Mouse (Mus musculus) embryonic facial prominence, embryonic 11.5 days (tissue): ENCODE results near the gene Slc22a20. TPM values are rescaled to one million over a fixed set of nuclear protein-coding genes. Genes with fewer than 3 reads are reported as not detected.

ENCODE experiments used
- ATAC-seq: fragments of 200-750 bp; cut with Nextera tagmentation; replicated peaks from 2 replicates; pipeline ENCODE4 v1.8.0; 2017; ENCODE audit warnings: low read depth; ENCODE audit not compliant: insufficient number of reproducible peaks, low FRiP score, low TSS enrichment
- DNase-seq: peaks from one replicate; pipeline ENCODE4 v3.0.0-alpha.2; 2015; ENCODE audit warnings: low spot score
- H3K27ac ChIP-seq: fragments of 300-500 bp; sonication (generic); replicated peaks from 2 replicates; pipeline ENCODE4 v1.5.1; 2014; ENCODE audit warnings: mild to moderate bottlenecking, low read depth, low read length, control low read depth
- H3K27me3 ChIP-seq: fragments of 300-500 bp; sonication (generic); 2 replicates; pipeline ENCODE4 v1.6.1; 2014; ENCODE audit warnings: mild to moderate bottlenecking, low read length, moderate library complexity, mixed read lengths; ENCODE audit not compliant: control insufficient read depth, insufficient read depth
- H3K36me3 ChIP-seq: fragments of 300-500 bp; sonication (generic); replicated peaks from 2 replicates; pipeline ENCODE4 v1.6.1; 2014; ENCODE audit warnings: low read depth, mild to moderate bottlenecking, low read length, moderate library complexity, mixed read lengths; ENCODE audit not compliant: control insufficient read depth, insufficient read depth
- H3K4me1 ChIP-seq: fragments of 300-500 bp; sonication (generic); 2 replicates; pipeline ENCODE4 v1.6.1; 2014; ENCODE audit warnings: low read length, mixed read lengths; ENCODE audit not compliant: control insufficient read depth, insufficient read depth
- H3K4me2 ChIP-seq: fragments of 300-500 bp; sonication (generic); 2 replicates; pipeline ENCODE4 v1.6.1; 2014; ENCODE audit warnings: low read depth, mild to moderate bottlenecking, control low read depth, low read length, moderate library complexity
- H3K4me3 ChIP-seq: fragments of 300-500 bp; sonication (generic); 2 replicates; pipeline ENCODE4 v1.5.1; 2014; ENCODE audit warnings: low read depth, low read length, control low read depth
- H3K9ac ChIP-seq: fragments of 300-500 bp; sonication (generic); replicated peaks from 2 replicates; pipeline ENCODE4 v1.6.1; 2014; ENCODE audit warnings: mild to moderate bottlenecking, control low read depth, low read length
- H3K9me3 ChIP-seq: fragments of 300-500 bp; sonication (generic); replicated peaks from 2 replicates; pipeline ENCODE4 v1.6.1; 2016; ENCODE audit warnings: mild to moderate bottlenecking, low read length, inconsistent platforms, mixed read lengths; ENCODE audit not compliant: control insufficient read depth
- WGBS: fragments of 180-500 bp; shearing (Covaris S2); extraction: QIAGEN DNeasy Blood & Tissue Kit; methylation state at CpG from one replicate; pipeline ENCODE4 v1.1.7; 2014; 5-methylcytosine and 5-hydroxymethylcytosine counted together
- polyA plus RNA-seq: library from polyadenylated mRNA; unstranded; fragments of >200 nt; fragmentation: Nextera tagmentation; extraction: Ambion mirVana; gene quantifications from 2 replicates; pipeline ENCODE4 v1.2.1, GENCODE M21; 2014

The Slc22a20 gene
- polyA plus RNA-seq, 1 experiment from 2014 or later: not detected

DNA sequence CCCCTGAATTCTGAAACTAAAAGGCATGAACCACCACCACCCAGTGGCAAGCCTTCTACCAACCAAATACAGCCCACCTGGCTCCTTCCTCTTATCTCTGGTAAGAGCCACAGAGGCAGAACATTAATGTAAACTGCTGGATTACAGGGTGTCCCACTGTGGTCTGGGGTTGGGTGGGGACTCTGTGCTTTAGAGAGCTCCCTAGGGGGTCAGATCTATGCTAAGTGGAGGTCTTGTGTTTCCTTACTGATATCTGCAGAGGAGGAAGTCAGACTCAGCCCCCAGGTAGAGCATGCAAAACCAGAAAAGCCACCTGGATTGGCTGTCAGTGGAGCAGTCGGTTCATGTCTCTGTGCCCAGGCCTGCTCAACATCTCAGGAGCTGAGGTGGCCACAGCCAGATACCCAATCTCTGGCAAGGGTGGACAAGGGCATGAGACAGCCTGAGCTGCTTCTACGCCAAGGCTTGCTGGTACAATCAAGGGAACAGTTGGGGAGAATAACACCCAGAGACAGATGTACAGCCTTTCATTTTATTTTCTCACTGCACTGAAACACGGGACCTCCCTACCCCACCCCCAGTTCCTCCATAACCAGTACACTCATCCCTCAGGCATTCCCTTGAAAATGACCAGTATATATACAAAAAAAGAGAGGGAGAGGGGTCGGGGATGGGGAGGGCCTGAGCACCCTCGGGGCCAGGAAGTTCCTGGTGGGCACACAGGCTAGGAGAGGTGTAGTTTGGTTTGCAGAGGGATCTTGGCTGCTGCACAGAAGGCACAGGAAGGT is 2.3 kb upstream of the Slc22a20 start:
- H3K27me3 ChIP-seq: no peaks in the 10 kb centered on the region
- no peaks in the 10 kb centered on the region for H3K9me3 ChIP-seq
- H3K36me3 ChIP-seq: no peaks in the 10 kb centered on the region
- no peak overlapping the region for H3K27ac ChIP-seq
- H3K4me1 ChIP-seq: peaks cover 2% of the 10 kb centered on the region; the same call in 1 of the 2 replicates
- H3K4me2 ChIP-seq: no peak overlapping the region
- no peak overlapping the region; the same call in 1 of the 2 replicates for H3K9ac ChIP-seq
- ATAC-seq (no peak), DNase-seq (no peak)
- WGBS: 44% methylated on average over 5 of the region's 5 CpGs
- no peak overlapping the region for H3K4me3 ChIP-seq

DNA sequence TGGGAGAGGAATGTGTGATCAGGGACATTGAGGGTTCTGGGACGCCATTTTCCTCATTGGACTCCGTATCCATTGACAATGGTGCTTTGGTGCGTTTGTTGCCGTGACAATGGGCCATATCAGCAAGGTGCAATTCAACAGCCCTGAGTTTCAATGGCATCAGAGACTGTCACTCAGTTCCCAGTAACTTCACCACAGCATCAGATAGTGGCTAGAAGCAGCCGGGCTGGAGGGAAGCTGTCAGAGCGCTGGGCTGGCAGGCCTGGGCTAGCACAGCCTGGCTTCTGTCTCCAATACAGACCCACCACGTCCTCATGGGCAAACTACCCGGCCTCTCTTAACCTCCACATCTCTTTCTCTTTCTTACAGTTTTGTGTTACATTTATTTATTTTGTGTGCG is 5.5 kb downstream of the Slc22a20 start:
- Histone ChIP-seq H3K9me3 (no peaks in the 10 kb centered on the region), H3K9ac (no peak overlapping the region), H3K4me1 (no peaks in the 10 kb centered on the region), H3K4me3 (no peak overlapping the region), H3K27me3 (no peaks in the 10 kb centered on the region), H3K27ac (no peak overlapping the region), H3K36me3 (no peaks in the 10 kb centered on the region), H3K4me2 (no peak overlapping the region)
- ATAC-seq: no peak
- WGBS: 85% methylated on average over 9 of the region's 9 CpGs
- DNase-seq: no peak

DNA sequence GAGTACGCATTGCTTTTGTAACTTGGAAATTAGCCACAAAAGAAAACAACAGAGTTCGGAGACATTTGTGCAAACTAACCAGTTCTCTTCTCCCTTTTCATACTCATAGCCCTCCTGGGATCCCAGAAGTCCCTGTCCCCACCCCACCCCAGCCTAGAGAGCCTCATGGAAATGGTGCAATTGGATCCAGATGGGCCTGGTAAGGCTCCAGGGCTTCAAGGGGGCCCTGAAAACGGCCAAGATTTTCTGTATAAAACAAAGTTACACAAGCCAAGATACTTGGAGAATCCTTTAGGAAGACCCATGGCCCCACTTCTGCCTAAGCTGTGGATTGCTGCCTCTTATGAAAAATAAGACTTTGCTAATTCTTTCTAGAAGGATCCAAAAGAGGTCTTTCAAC is 8.2 kb downstream of the Slc22a20 start:
- DNase-seq (peak; percentile 40), ATAC-seq (no peak)
- no peak overlapping the region for H3K4me3 ChIP-seq
- WGBS: 66% methylated on average over 3 of the region's 3 CpGs
- no peaks in the 10 kb centered on the region for H3K27me3 ChIP-seq
- H3K9me3 ChIP-seq: no peaks in the 10 kb centered on the region
- no peak overlapping the region for H3K9ac ChIP-seq
- no peaks in the 10 kb centered on the region for H3K36me3 ChIP-seq
- no peak overlapping the region for H3K4me2 ChIP-seq
- H3K27ac ChIP-seq: no peak overlapping the region
- H3K4me1 ChIP-seq: no peaks in the 10 kb centered on the region

DNA sequence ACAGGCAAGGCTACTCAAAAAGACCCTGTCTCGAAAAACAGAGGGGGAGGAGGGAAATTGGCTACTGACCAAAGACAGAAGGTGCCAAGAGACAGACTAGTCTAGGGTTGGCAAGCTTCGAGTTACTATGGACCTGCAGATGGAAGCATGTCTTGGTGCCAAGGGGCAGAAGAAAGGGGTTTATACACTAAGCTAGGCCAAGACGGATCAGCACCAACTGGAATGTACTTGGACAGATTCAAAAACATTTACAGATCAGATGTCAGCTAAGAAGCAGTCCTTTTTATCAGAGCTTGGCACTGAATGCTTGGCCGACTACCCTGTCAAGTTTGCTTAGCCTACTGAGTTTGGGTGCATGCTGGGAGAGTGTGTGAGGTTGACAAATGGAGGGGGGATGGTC is 10.3 kb downstream of the Slc22a20 start:
- Histone ChIP-seq H3K27me3 (no peaks in the 10 kb centered on the region), H3K4me2 (no peak overlapping the region), H3K27ac (no peak overlapping the region), H3K36me3 (no peaks in the 10 kb centered on the region), H3K9ac (no peak overlapping the region), H3K4me3 (no peak overlapping the region), H3K4me1 (no peaks in the 10 kb centered on the region), H3K9me3 (no peaks in the 10 kb centered on the region)
- WGBS: 76% methylated on average over 4 of the region's 4 CpGs
- DNase-seq: no peak
- no peak for ATAC-seq

DNA sequence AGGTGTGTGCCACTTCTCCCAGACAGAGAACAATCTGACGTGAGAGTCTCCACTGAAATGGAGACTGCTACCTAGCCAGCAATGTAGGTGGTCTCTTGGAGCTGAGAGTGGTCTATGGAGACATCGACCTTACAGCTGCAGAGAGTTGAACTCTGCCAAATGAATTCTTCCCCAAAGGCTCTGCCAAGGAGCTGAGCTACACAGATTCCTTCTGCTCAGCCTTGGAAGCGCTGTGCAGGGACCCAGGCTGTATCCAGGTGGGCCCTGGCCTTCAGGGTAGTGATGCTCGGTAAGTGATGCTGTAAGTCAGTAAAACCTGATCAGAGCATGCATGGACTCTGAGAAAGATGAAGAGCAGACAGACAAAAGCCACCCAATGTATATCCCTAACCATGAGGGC is 10.8 kb downstream of the Slc22a20 start:
- 73% methylated on average over 4 of the region's 4 CpGs for WGBS
- H3K36me3 ChIP-seq: no peaks in the 10 kb centered on the region
- no peak overlapping the region for H3K4me3 ChIP-seq
- H3K4me1 ChIP-seq: no peaks in the 10 kb centered on the region
- no peak for DNase-seq
- no peak overlapping the region for H3K27ac ChIP-seq
- no peak for ATAC-seq
- no peak overlapping the region for H3K9ac ChIP-seq
- no peak overlapping the region for H3K4me2 ChIP-seq
- no peaks in the 10 kb centered on the region for H3K9me3 ChIP-seq
- no peaks in the 10 kb centered on the region for H3K27me3 ChIP-seq

DNA sequence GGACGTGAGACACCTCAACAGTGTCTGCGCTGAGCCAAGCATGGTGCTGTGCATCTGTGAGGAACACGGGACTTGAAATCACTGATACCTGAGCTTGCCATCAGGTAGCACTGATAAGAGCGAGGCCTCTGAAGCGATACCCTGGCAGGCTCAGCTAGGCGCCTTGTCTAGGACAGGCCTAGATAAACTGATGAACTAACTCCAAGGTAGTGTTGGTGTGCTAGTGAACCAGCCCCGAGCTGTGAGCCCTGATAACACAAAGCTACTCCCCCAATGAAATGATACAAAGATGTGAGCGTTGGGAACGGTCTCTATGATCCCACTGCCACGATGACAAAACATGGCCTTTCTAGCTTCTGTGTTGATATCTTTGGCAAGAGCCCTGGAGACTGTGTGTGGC is 18.3 kb downstream of the Slc22a20 start:
- no peak overlapping the region for H3K27ac ChIP-seq
- no peak overlapping the region for H3K4me3 ChIP-seq
- no peak overlapping the region for H3K4me2 ChIP-seq
- no peaks in the 10 kb centered on the region for H3K36me3 ChIP-seq
- H3K9ac ChIP-seq: no peak overlapping the region
- H3K9me3 ChIP-seq: no peaks in the 10 kb centered on the region
- 88% methylated on average over 10 of the region's 10 CpGs for WGBS
- no peaks in the 10 kb centered on the region for H3K4me1 ChIP-seq
- ATAC-seq: no peak
- no peak for DNase-seq
- no peaks in the 10 kb centered on the region for H3K27me3 ChIP-seq

DNA sequence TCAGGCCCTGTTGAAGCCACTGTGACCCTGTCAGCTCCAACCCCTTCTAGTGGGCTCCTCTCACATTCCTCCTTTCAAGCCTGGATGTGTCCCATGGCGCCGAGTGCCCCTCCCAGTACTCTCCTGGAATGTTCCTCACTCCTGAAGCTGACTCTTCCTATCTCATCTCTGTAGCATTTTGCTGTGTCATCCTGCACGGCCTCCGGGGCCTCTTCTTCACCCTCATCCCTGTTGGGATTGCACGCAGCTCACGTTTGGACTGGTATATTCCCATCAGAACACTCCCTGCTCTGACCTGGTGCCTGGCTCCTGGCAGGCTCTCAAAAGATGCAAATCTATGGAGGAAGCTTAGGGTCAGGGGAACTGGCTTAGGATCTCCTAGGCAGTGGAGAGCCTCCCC is 19.2 kb downstream of the Slc22a20 start:
- no peak overlapping the region for H3K27ac ChIP-seq
- no peak overlapping the region for H3K4me3 ChIP-seq
- WGBS: 81% methylated on average over 6 of the region's 6 CpGs
- H3K9me3 ChIP-seq: no peaks in the 10 kb centered on the region
- H3K27me3 ChIP-seq: no peaks in the 10 kb centered on the region
- H3K9ac ChIP-seq: 0 out of 2 replicates have a peak overlapping the region, but pooled peaks have one; percentile 13
- H3K4me1 ChIP-seq: no peaks in the 10 kb centered on the region
- ATAC-seq: no peak
- no peak for DNase-seq
- no peaks in the 10 kb centered on the region for H3K36me3 ChIP-seq
- no peak overlapping the region for H3K4me2 ChIP-seq

DNA sequence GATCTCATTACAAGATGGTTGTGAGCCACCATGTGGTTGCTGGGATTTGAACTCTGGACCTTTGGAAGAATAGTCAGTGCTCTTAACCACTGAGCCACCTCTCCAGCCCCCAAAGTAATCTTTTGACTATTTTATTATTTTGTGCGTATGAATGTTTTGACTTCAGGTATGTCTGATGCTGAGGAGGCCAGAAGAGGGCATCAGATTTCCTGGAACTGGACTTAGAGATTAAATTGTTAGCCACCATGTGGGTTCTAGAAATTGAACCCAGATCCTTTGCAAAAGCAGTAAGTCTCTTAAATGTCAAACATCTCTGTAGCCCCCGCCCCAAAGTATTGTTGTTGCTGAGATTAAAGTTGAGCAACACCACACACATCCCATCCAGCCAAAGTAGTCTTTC is 20.0 kb downstream of the Slc22a20 start:
- no peak overlapping the region for H3K9ac ChIP-seq
- H3K27ac ChIP-seq: no peak overlapping the region
- WGBS: 90% methylated on average over 2 of the region's 2 CpGs
- ATAC-seq (no peak), DNase-seq (no peak)
- H3K4me1 ChIP-seq: no peaks in the 10 kb centered on the region
- no peaks in the 10 kb centered on the region for H3K9me3 ChIP-seq
- H3K4me2 ChIP-seq: no peak overlapping the region
- H3K4me3 ChIP-seq: no peak overlapping the region
- no peaks in the 10 kb centered on the region for H3K27me3 ChIP-seq
- no peaks in the 10 kb centered on the region for H3K36me3 ChIP-seq
